In the genomic region with DNA sequence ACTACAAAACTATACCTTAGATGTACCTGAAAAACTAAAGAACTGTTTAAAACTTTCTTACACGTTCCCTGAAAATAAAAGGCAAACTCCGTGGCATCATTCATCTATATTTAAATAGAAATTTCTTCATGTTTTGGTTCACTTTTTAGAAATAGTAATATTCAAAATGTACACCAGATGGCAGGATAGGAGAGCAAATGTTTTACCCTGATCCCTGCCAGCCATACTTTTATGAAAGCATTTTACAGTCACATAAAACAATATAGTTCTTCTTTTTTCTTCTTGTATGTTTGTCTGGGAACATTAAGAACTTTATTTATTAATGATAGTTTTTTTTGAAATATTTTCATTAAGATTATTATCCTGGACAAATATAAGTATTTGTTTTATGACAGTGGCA, we compare ENCODE assay signal across 17 mouse cellular contexts.
DNase-seq lines count a peak whose midpoint lies in the region; ATAC-seq and TF ChIP-seq lines count a peak whose summit lies in the region.
"Had no signal": no experiment of that assay in that cellular context is flagged by ENCODE, and none has a peak within 500 bp of the region (broad histone marks: within the 10 kb centered on the region; RNA-seq: fewer than 3 reads in every experiment).

No protein-coding gene starts in this region.

- H3K9me3 ChIP-seq in intestine, postnatal 0 days (ENCODE audit: control insufficient read depth): no peaks in the 10 kb centered on the region
- no peaks in the 10 kb centered on the region for H3K9me3 ChIP-seq in intestine, embryonic 16.5 days (ENCODE audit: control insufficient read depth, low read length)
- no peaks in the 10 kb centered on the region for H3K9me3 ChIP-seq in midbrain, embryonic 12.5 days
- no peaks in the 10 kb centered on the region for H3K9me3 ChIP-seq in midbrain, embryonic 15.5 days
- H3K9me3 ChIP-seq: embryonic facial prominence, embryonic 12.5 days; limb, embryonic 12.5 days had no signal

- H3K27ac ChIP-seq in intestine, postnatal 0 days (ENCODE audit: low read depth, low read length): no peak overlapping the region
- H3K27ac ChIP-seq in intestine, embryonic 16.5 days (ENCODE audit: low read length): no peak overlapping the region
- no peak overlapping the region for H3K27ac ChIP-seq in midbrain, embryonic 12.5 days (replicated peaks)
- H3K27ac ChIP-seq in midbrain, embryonic 15.5 days: no peak overlapping the region
- H3K27ac ChIP-seq: embryonic facial prominence, embryonic 12.5 days; limb, embryonic 12.5 days had no signal

- peak; percentile 54 for TF ChIP-seq CTCF in intestine, postnatal 0 days (IDR thresholded peaks at IDR 0.05; ENCODE audit: low read depth)

- peak; percentile 8 for DNase-seq in embryo, embryonic 10.5 days (ENCODE audit: low spot score)
- DNase-seq in embryo, embryonic 9.5 days (ENCODE audit: extremely low spot score): no peak
- DNase-seq in retina, postnatal 1 day: peak; percentile 6
- no peak for DNase-seq in adrenal gland, postnatal 14 days
- DNase-seq: adrenal gland, postnatal 10 days; cerebellum, adult 11 months; heart, postnatal 14 days; kidney, adult 2 months; lung, postnatal 10 days; spleen, adult 18-20 months; thymus, adult 2 months had no signal

- 42% methylated on average over 2 of the region's 2 CpGs for WGBS in intestine, postnatal 0 days
- 49% methylated on average over 2 of the region's 2 CpGs for WGBS in intestine, embryonic 16.5 days
- 57% methylated on average over 2 of the region's 2 CpGs for WGBS in midbrain, embryonic 12.5 days
- WGBS in midbrain, embryonic 15.5 days: 54% methylated on average over 2 of the region's 2 CpGs

- H3K4me3 ChIP-seq in intestine, postnatal 0 days (ENCODE audit: low read depth, low read length): no peak overlapping the region
- no peak overlapping the region for H3K4me3 ChIP-seq in intestine, embryonic 16.5 days (ENCODE audit: low read length)
- H3K4me3 ChIP-seq in midbrain, embryonic 12.5 days: no peak overlapping the region
- H3K4me3 ChIP-seq in midbrain, embryonic 15.5 days: no peak overlapping the region
- H3K4me3 ChIP-seq: embryonic facial prominence, embryonic 12.5 days; limb, embryonic 12.5 days had no signal

- H3K9ac ChIP-seq in intestine, postnatal 0 days (ENCODE audit: low read depth, low read length): no peak overlapping the region
- no peak overlapping the region for H3K9ac ChIP-seq in intestine, embryonic 16.5 days (ENCODE audit: low read depth, low read length)
- H3K9ac ChIP-seq in midbrain, embryonic 12.5 days (replicated peaks): no peak overlapping the region
- H3K9ac ChIP-seq in midbrain, embryonic 15.5 days: no peak overlapping the region
- H3K9ac ChIP-seq: embryonic facial prominence, embryonic 12.5 days; limb, embryonic 12.5 days had no signal

- no peaks in the 10 kb centered on the region for H3K36me3 ChIP-seq in intestine, postnatal 0 days (ENCODE audit: control insufficient read depth, insufficient read depth)
- H3K36me3 ChIP-seq in intestine, embryonic 16.5 days (ENCODE audit: control insufficient read depth, insufficient read depth, low read length): no peaks in the 10 kb centered on the region
- H3K36me3 ChIP-seq in midbrain, embryonic 12.5 days: no peaks in the 10 kb centered on the region
- no peaks in the 10 kb centered on the region for H3K36me3 ChIP-seq in midbrain, embryonic 15.5 days (replicated peaks)
- H3K36me3 ChIP-seq: embryonic facial prominence, embryonic 12.5 days; limb, embryonic 12.5 days had no signal

- H3K4me1 ChIP-seq in intestine, postnatal 0 days (replicated peaks; ENCODE audit: control insufficient read depth, insufficient read depth, low read length): no peaks in the 10 kb centered on the region
- no peaks in the 10 kb centered on the region for H3K4me1 ChIP-seq in intestine, embryonic 16.5 days (ENCODE audit: control insufficient read depth, insufficient read depth, low read length)
- H3K4me1 ChIP-seq in midbrain, embryonic 12.5 days: no peaks in the 10 kb centered on the region
- no peaks in the 10 kb centered on the region for H3K4me1 ChIP-seq in midbrain, embryonic 15.5 days
- H3K4me1 ChIP-seq: embryonic facial prominence, embryonic 12.5 days; limb, embryonic 12.5 days had no signal

- H3K4me2 ChIP-seq in intestine, postnatal 0 days (replicated peaks; ENCODE audit: low read depth): no peak overlapping the region
- H3K4me2 ChIP-seq in intestine, embryonic 16.5 days (ENCODE audit: low read depth, low read length): no peak overlapping the region
- no peak overlapping the region for H3K4me2 ChIP-seq in midbrain, embryonic 12.5 days (replicated peaks)
- no peak overlapping the region for H3K4me2 ChIP-seq in midbrain, embryonic 15.5 days
- H3K4me2 ChIP-seq: embryonic facial prominence, embryonic 12.5 days; limb, embryonic 12.5 days had no signal

- ATAC-seq in intestine, postnatal 0 days: no peak
- no peak for ATAC-seq in intestine, embryonic 16.5 days
- peak; percentile 38; the same call in 1 of the 2 replicates for ATAC-seq in midbrain, embryonic 12.5 days (ENCODE audit: low FRiP score, low read depth)
- ATAC-seq in midbrain, embryonic 15.5 days (replicated peaks): no peak

- H3K27me3 ChIP-seq in intestine, postnatal 0 days (replicated peaks; ENCODE audit: control insufficient read depth, insufficient read depth, low read length): no peaks in the 10 kb centered on the region
- no peaks in the 10 kb centered on the region for H3K27me3 ChIP-seq in intestine, embryonic 16.5 days (replicated peaks; ENCODE audit: control insufficient read depth, insufficient read depth, low read length)
- H3K27me3 ChIP-seq in midbrain, embryonic 12.5 days: no peaks in the 10 kb centered on the region
- H3K27me3 ChIP-seq in midbrain, embryonic 15.5 days (replicated peaks): no peaks in the 10 kb centered on the region
- H3K27me3 ChIP-seq: embryonic facial prominence, embryonic 12.5 days; limb, embryonic 12.5 days had no signal

Comparison
In these comparisons a context has a peak if more than half of its experiments do, and no peak if none do; other contexts are left out.
1. DNase-seq: peak in embryo, embryonic 10.5 days (single experiment) and retina, postnatal 1 day (single experiment); none in embryo, embryonic 9.5 days (single experiment) and adrenal gland, postnatal 14 days (single experiment).